Mouse (Mus musculus): Measurements from ENCODE around the gene Zp3. TPM values are rescaled to one million over a fixed set of nuclear protein-coding genes. Genes with fewer than 3 reads are reported as not detected.

Gene Zp3
- total and polyA plus RNA-seq, 3 experiments: not detected

GRCm38 (mm10) chr5:135957207-135957974 lies 22.5 kb upstream of the Zp3 start:
- 7% methylated on average over 28 of the region's 28 CpGs for WGBS
- H3K27ac ChIP-seq: peak overlapping the region; percentile 95
- H3K4me3 ChIP-seq: peak overlapping the region; percentile 43
- H3K27me3 ChIP-seq (ENCODE audit: control insufficient read depth, insufficient read depth, low read length): no peaks in the 10 kb centered on the region
- DNase-seq: peak; percentile 90 to 97
- no peaks in the 10 kb centered on the region for H3K79me2 ChIP-seq (replicated peaks; ENCODE audit: control insufficient read depth, insufficient read depth, low read length)
- H3K9ac ChIP-seq (ENCODE audit: low read depth, low read length): peak overlapping the region; percentile 70
- peaks cover 11% of the 10 kb centered on the region for H3K4me1 ChIP-seq (ENCODE audit: control insufficient read depth, insufficient read depth, low read length)
- intact Hi-C loops (cut with DNase I): loop anchor here (1.0 kb wide), 1 partner anchor 69 kb away; no protein-coding TSS in a partner anchor
- H3K36me3 ChIP-seq (ENCODE audit: control insufficient read depth, insufficient read depth, low read length): peaks cover 2% of the 10 kb centered on the region; the same call in 1 of the 2 replicates
- TF ChIP-seq EP300 (IDR thresholded peaks at IDR 0.05; ENCODE audit: insufficient read depth, low read depth, low read length) (peak; percentile 55; the same call in 1 of the 2 replicates), CTCF (IDR thresholded peaks at IDR 0.05) (no peak), POLR2A (IDR thresholded peaks at IDR 0.05; ENCODE audit: insufficient read depth, low read depth, low read length) (peak; percentile 92)

GRCm38 (mm10) chr5:135958367-135958766 lies 21.5 kb upstream of the Zp3 start:
- Histone ChIP-seq H3K9ac (ENCODE audit: low read depth, low read length) (no peak overlapping the region), H3K4me3 (no peak overlapping the region), H3K27ac (peak overlapping the region; percentile 88), H3K36me3 (ENCODE audit: control insufficient read depth, insufficient read depth, low read length) (peaks cover 2% of the 10 kb centered on the region; the same call in 1 of the 2 replicates), H3K4me1 (ENCODE audit: control insufficient read depth, insufficient read depth, low read length) (peaks cover 11% of the 10 kb centered on the region), H3K27me3 (ENCODE audit: control insufficient read depth, insufficient read depth, low read length) (no peaks in the 10 kb centered on the region), H3K79me2 (replicated peaks; ENCODE audit: control insufficient read depth, insufficient read depth, low read length) (no peaks in the 10 kb centered on the region)
- intact Hi-C loops (cut with DNase I): no loop called here
- WGBS: 93% methylated on average over 4 of the region's 4 CpGs
- TF ChIP-seq CTCF (IDR thresholded peaks at IDR 0.05) (no peak), EP300 (IDR thresholded peaks at IDR 0.05; ENCODE audit: insufficient read depth, low read depth, low read length) (no peak), POLR2A (IDR thresholded peaks at IDR 0.05; ENCODE audit: insufficient read depth, low read depth, low read length) (no peak)
- no peak for DNase-seq

GRCm38 (mm10) chr5:135959911-135960310 lies 20.0 kb upstream of the Zp3 start:
- 82% methylated on average over 7 of the region's 7 CpGs for WGBS
- intact Hi-C loops (cut with DNase I): no loop called here
- Histone ChIP-seq H3K79me2 (replicated peaks; ENCODE audit: control insufficient read depth, insufficient read depth, low read length) (no peaks in the 10 kb centered on the region), H3K4me3 (no peak overlapping the region), H3K27me3 (ENCODE audit: control insufficient read depth, insufficient read depth, low read length) (no peaks in the 10 kb centered on the region), H3K27ac (no peak overlapping the region), H3K36me3 (ENCODE audit: control insufficient read depth, insufficient read depth, low read length) (peaks cover 2% of the 10 kb centered on the region; the same call in 1 of the 2 replicates), H3K9ac (ENCODE audit: low read depth, low read length) (no peak overlapping the region), H3K4me1 (ENCODE audit: control insufficient read depth, insufficient read depth, low read length) (peaks cover 11% of the 10 kb centered on the region)
- no peak for DNase-seq
- TF ChIP-seq CTCF (IDR thresholded peaks at IDR 0.05): no peak
- no peak for TF ChIP-seq EP300 (IDR thresholded peaks at IDR 0.05; ENCODE audit: insufficient read depth, low read depth, low read length)
- TF ChIP-seq POLR2A (IDR thresholded peaks at IDR 0.05; ENCODE audit: insufficient read depth, low read depth, low read length): no peak

- Histone ChIP-seq H3K4me3 (no peak overlapping the region), H3K36me3 (ENCODE audit: control insufficient read depth, insufficient read depth, low read length) (peaks cover 2% of the 10 kb centered on the region; the same call in 1 of the 2 replicates), H3K4me1 (ENCODE audit: control insufficient read depth, insufficient read depth, low read length) (peaks cover 11% of the 10 kb centered on the region), H3K27me3 (ENCODE audit: control insufficient read depth, insufficient read depth, low read length) (no peaks in the 10 kb centered on the region), H3K79me2 (replicated peaks; ENCODE audit: control insufficient read depth, insufficient read depth, low read length) (no peaks in the 10 kb centered on the region), H3K9ac (ENCODE audit: low read depth, low read length) (no peak overlapping the region), H3K27ac (peak overlapping the region; percentile 97)
- no peak for TF ChIP-seq POLR2A (IDR thresholded peaks at IDR 0.05; ENCODE audit: insufficient read depth, low read depth, low read length)
- TF ChIP-seq EP300 (IDR thresholded peaks at IDR 0.05; ENCODE audit: insufficient read depth, low read depth, low read length): no peak
- no peak for TF ChIP-seq CTCF (IDR thresholded peaks at IDR 0.05)
- WGBS: 97% methylated on average over 15 of the region's 15 CpGs
- no peak for DNase-seq
- intact Hi-C loops (cut with DNase I): no loop called here
Observed at GRCm38 (mm10) chr5:135960909-135961635, 18.8 kb upstream of the Zp3 start.

- intact Hi-C loops (cut with DNase I): no loop called here
- DNase-seq: no peak
- peak overlapping the region; percentile 97 for H3K27ac ChIP-seq
- H3K79me2 ChIP-seq (replicated peaks; ENCODE audit: control insufficient read depth, insufficient read depth, low read length): no peaks in the 10 kb centered on the region
- TF ChIP-seq EP300 (IDR thresholded peaks at IDR 0.05; ENCODE audit: insufficient read depth, low read depth, low read length) (no peak; the same call in 1 of the 2 replicates), CTCF (IDR thresholded peaks at IDR 0.05) (no peak; the same call in 1 of the 2 replicates), POLR2A (IDR thresholded peaks at IDR 0.05; ENCODE audit: insufficient read depth, low read depth, low read length) (peak; percentile 81)
- H3K27me3 ChIP-seq (ENCODE audit: control insufficient read depth, insufficient read depth, low read length): no peaks in the 10 kb centered on the region
- H3K36me3 ChIP-seq (ENCODE audit: control insufficient read depth, insufficient read depth, low read length): peaks cover under 1% of the 10 kb centered on the region; the same call in 1 of the 2 replicates
- H3K9ac ChIP-seq (ENCODE audit: low read depth, low read length): peak overlapping the region; percentile 9
- under 1% methylated on average over 11 of the region's 11 CpGs for WGBS
- H3K4me1 ChIP-seq (ENCODE audit: control insufficient read depth, insufficient read depth, low read length): peaks cover 8% of the 10 kb centered on the region
- H3K4me3 ChIP-seq: peak overlapping the region; percentile 41
Observed at GRCm38 (mm10) chr5:135962125-135962491, 17.8 kb upstream of the Zp3 start.
